8 mouse cellular contexts compared by ENCODE assay signal in genomic region chr17:8339666-8340374, GRCm38 (mm10). TPM values are rescaled to one million over a fixed set of nuclear protein-coding genes. Genes with fewer than 3 reads are reported as not detected.
A peak's percentile ranks its signal among the peaks of the same experiment; 100 is the strongest.
DNase-seq lines count a peak whose midpoint lies in the region; ATAC-seq and TF ChIP-seq lines count a peak whose summit lies in the region.

No protein-coding gene starts in this region.

- 27% methylated on average over 8 of the region's 8 CpGs for WGBS in embryonic facial prominence, embryonic 11.5 days
- WGBS in intestine, postnatal 0 days, result 31% methylated on average over 8 of the region's 8 CpGs
- WGBS in neural tube, embryonic 12.5 days, result 18% methylated on average over 8 of the region's 8 CpGs

- no peak for DNase-seq in layer of hippocampus, adult 2 months (ENCODE audit: low spot score in 2 of 2)
- no peak for DNase-seq in layer of hippocampus, adult 11-12 months (ENCODE audit: low spot score)
- DNase-seq in embryonic facial prominence, embryonic 11.5 days (ENCODE audit: low spot score), result no peak
- no peak for DNase-seq in frontal cortex, adult 2 months (ENCODE audit: extremely low spot score in 1 of 2, low spot score in 1 of 2)
- DNase-seq in spleen, postnatal 14 days (ENCODE audit: low spot score in 2 of 2), result no peak
- no peak for DNase-seq in adrenal gland, postnatal 36 days

- no peak overlapping the region; the same call in 1 of the 2 replicates for H3K9ac ChIP-seq in embryonic facial prominence, embryonic 11.5 days (replicated peaks; ENCODE audit: low read length)
- H3K9ac ChIP-seq in intestine, postnatal 0 days (ENCODE audit: low read depth, low read length), result no peak overlapping the region
- peak overlapping the region; percentile 79 for H3K9ac ChIP-seq in neural tube, embryonic 12.5 days

- peaks cover 36% of the 10 kb centered on the region for H3K27me3 ChIP-seq in embryonic facial prominence, embryonic 11.5 days (ENCODE audit: control insufficient read depth, insufficient read depth, low read length)
- H3K27me3 ChIP-seq in intestine, postnatal 0 days (replicated peaks; ENCODE audit: control insufficient read depth, insufficient read depth, low read length), result peaks cover 26% of the 10 kb centered on the region
- peaks cover 44% of the 10 kb centered on the region for H3K27me3 ChIP-seq in neural tube, embryonic 12.5 days (replicated peaks)

- no peaks in the 10 kb centered on the region for H3K36me3 ChIP-seq in embryonic facial prominence, embryonic 11.5 days (replicated peaks; ENCODE audit: control insufficient read depth, insufficient read depth, low read depth, low read length)
- H3K36me3 ChIP-seq in intestine, postnatal 0 days (ENCODE audit: control insufficient read depth, insufficient read depth), result no peaks in the 10 kb centered on the region
- no peaks in the 10 kb centered on the region for H3K36me3 ChIP-seq in neural tube, embryonic 12.5 days

- no peak for ATAC-seq in embryonic facial prominence, embryonic 11.5 days (replicated peaks; ENCODE audit: insufficient number of reproducible peaks, low FRiP score, low TSS enrichment, low read depth)
- ATAC-seq in intestine, postnatal 0 days, result no peak
- no peak for ATAC-seq in neural tube, embryonic 12.5 days (ENCODE audit: low FRiP score, low read depth)

- TF ChIP-seq CTCF in layer of hippocampus, adult 2 months (conservative IDR thresholded peaks at IDR 0.05), result no peak
- no peak for TF ChIP-seq CTCF in intestine, postnatal 0 days (IDR thresholded peaks at IDR 0.05; ENCODE audit: low read depth)

- peaks cover 3% of the 10 kb centered on the region for H3K4me1 ChIP-seq in embryonic facial prominence, embryonic 11.5 days (ENCODE audit: control insufficient read depth, insufficient read depth, low read length)
- no peaks in the 10 kb centered on the region; the same call in 1 of the 2 replicates for H3K4me1 ChIP-seq in intestine, postnatal 0 days (replicated peaks; ENCODE audit: control insufficient read depth, insufficient read depth, low read length)
- peaks cover 22% of the 10 kb centered on the region for H3K4me1 ChIP-seq in neural tube, embryonic 12.5 days

- H3K4me3 ChIP-seq in layer of hippocampus, adult 2 months, result peak overlapping the region; percentile 56
- no peak overlapping the region for H3K4me3 ChIP-seq in embryonic facial prominence, embryonic 11.5 days (ENCODE audit: low read depth, low read length)
- H3K4me3 ChIP-seq in intestine, postnatal 0 days (ENCODE audit: low read depth, low read length), result peak overlapping the region; percentile 51
- peak overlapping the region; percentile 62 for H3K4me3 ChIP-seq in neural tube, embryonic 12.5 days

- peak overlapping the region; percentile 100 for H3K4me2 ChIP-seq in embryonic facial prominence, embryonic 11.5 days (ENCODE audit: low read depth, low read length)
- no peak overlapping the region; the same call in 1 of the 2 replicates for H3K4me2 ChIP-seq in intestine, postnatal 0 days (replicated peaks; ENCODE audit: low read depth)
- peak overlapping the region; percentile 98 for H3K4me2 ChIP-seq in neural tube, embryonic 12.5 days (replicated peaks)

- H3K27ac ChIP-seq in layer of hippocampus, adult 2 months, result peak overlapping the region; percentile 89
- H3K27ac ChIP-seq in embryonic facial prominence, embryonic 11.5 days (replicated peaks; ENCODE audit: low read depth, low read length), result no peak overlapping the region
- H3K27ac ChIP-seq in intestine, postnatal 0 days (ENCODE audit: low read depth, low read length), result no peak overlapping the region
- H3K27ac ChIP-seq in neural tube, embryonic 12.5 days, result no peak overlapping the region

- H3K9me3 ChIP-seq in embryonic facial prominence, embryonic 11.5 days (replicated peaks; ENCODE audit: control insufficient read depth, low read length), result no peaks in the 10 kb centered on the region
- no peaks in the 10 kb centered on the region for H3K9me3 ChIP-seq in intestine, postnatal 0 days (ENCODE audit: control insufficient read depth)
- H3K9me3 ChIP-seq in neural tube, embryonic 12.5 days, result no peaks in the 10 kb centered on the region

RNA-seq across cellular contexts. Expression of gene Prr18, which starts 2.6 kb away (rescaled TPM):
- total RNA-seq in layer of hippocampus, adult 2 months (2021), result 10 to 100 TPM; 18.0 to 19.3 TPM
- polyA plus RNA-seq in embryonic facial prominence, embryonic 11.5 days (2014; fragmentation: Nextera tagmentation; extraction: Ambion mirVana), result 0.31 and 0.49 TPM in 2 replicates
- 0.35 and 0.39 TPM in 2 replicates for polyA plus RNA-seq in intestine, postnatal 0 days (2015; fragmentation: Nextera tagmentation; extraction: Ambion mirVana)
- 4.0 and 5.2 TPM in 2 replicates for polyA plus RNA-seq in neural tube, embryonic 12.5 days (2016; fragmentation: Nextera tagmentation; extraction: Ambion mirVana)
- polyA plus RNA-seq in frontal cortex, adult 2 months (2012; rRNA removed), result 23.2 and 27.8 TPM in 2 replicates
- under 1 TPM; 0.30 to 0.83 TPM for total RNA-seq in adrenal gland, postnatal 36 days (2021)

RNA-seq across cellular contexts. Expression of gene T2, which starts 16.0 kb away (rescaled TPM):
- under 1 TPM; 0.37 to 0.97 TPM for total RNA-seq in layer of hippocampus, adult 2 months (2021)
- 0.74 and 1.2 TPM in 2 replicates for polyA plus RNA-seq in embryonic facial prominence, embryonic 11.5 days (2014; fragmentation: Nextera tagmentation; extraction: Ambion mirVana)
- polyA plus RNA-seq in intestine, postnatal 0 days (2015; fragmentation: Nextera tagmentation; extraction: Ambion mirVana), result 0.10 TPM in 1 of 2 replicates, not detected in the other
- 0.41 and 0.44 TPM in 2 replicates for polyA plus RNA-seq in neural tube, embryonic 12.5 days (2016; fragmentation: Nextera tagmentation; extraction: Ambion mirVana)
- polyA plus RNA-seq in frontal cortex, adult 2 months (2012; rRNA removed), result 1.1 and 1.5 TPM in 2 replicates
- total RNA-seq in adrenal gland, postnatal 36 days (2021), result not detected

RNA-seq across cellular contexts. Expression of gene Sft2d1, which starts 28.9 kb away (rescaled TPM):
- 10 to 100 TPM; 48.4 to 61.5 TPM for total RNA-seq in layer of hippocampus, adult 2 months (2021)
- 47.5 and 48.3 TPM in 2 replicates for polyA plus RNA-seq in embryonic facial prominence, embryonic 11.5 days (2014; fragmentation: Nextera tagmentation; extraction: Ambion mirVana)
- 126 and 135 TPM in 2 replicates for polyA plus RNA-seq in intestine, postnatal 0 days (2015; fragmentation: Nextera tagmentation; extraction: Ambion mirVana)
- polyA plus RNA-seq in neural tube, embryonic 12.5 days (2016; fragmentation: Nextera tagmentation; extraction: Ambion mirVana), result 104 and 109 TPM in 2 replicates
- polyA plus RNA-seq in frontal cortex, adult 2 months (2012; rRNA removed), result 117 and 134 TPM in 2 replicates
- total RNA-seq in adrenal gland, postnatal 36 days (2021), result 10 to 100 TPM; 41.1 to 43.5 TPM

RNA-seq across cellular contexts. Expression of gene Mpc1, which starts 57.1 kb away (rescaled TPM):
- total RNA-seq in layer of hippocampus, adult 2 months (2021), result 100 to 1,000 TPM; 138 to 143 TPM
- polyA plus RNA-seq in embryonic facial prominence, embryonic 11.5 days (2014; fragmentation: Nextera tagmentation; extraction: Ambion mirVana), result 106 and 124 TPM in 2 replicates
- polyA plus RNA-seq in intestine, postnatal 0 days (2015; fragmentation: Nextera tagmentation; extraction: Ambion mirVana), result 294 and 297 TPM in 2 replicates
- polyA plus RNA-seq in neural tube, embryonic 12.5 days (2016; fragmentation: Nextera tagmentation; extraction: Ambion mirVana), result 162 and 168 TPM in 2 replicates
- 383 and 417 TPM in 2 replicates for polyA plus RNA-seq in frontal cortex, adult 2 months (2012; rRNA removed)
- 100 to 1,000 TPM; 391 to 415 TPM for total RNA-seq in adrenal gland, postnatal 36 days (2021)
